Mouse (Mus musculus) heart, embryonic 10.5 days (tissue): ENCODE measurements around the gene Igsf6. TPM values are rescaled to one million over a fixed set of nuclear protein-coding genes. Genes with fewer than 3 reads are reported as not detected.

ENCODE experiments used
- polyA plus RNA-seq: library from polyadenylated mRNA; unstranded; fragments of >200 nt; fragmentation: Nextera tagmentation; extraction: Ambion mirVana; gene quantifications from 2 replicates; pipeline ENCODE4 v1.2.1, GENCODE M21; 2016

The Igsf6 gene
- polyA plus RNA-seq, 1 experiment from 2014 or later = 0.92 TPM

Other genes with a start within 250 kb of the Igsf6 start
- gene Eef2k, start 231.7 kb downstream of the Igsf6 start, polyA plus RNA-seq = 16.3 and 17.3 TPM in 2 replicates
- gene Polr3e, start 156.8 kb downstream of the Igsf6 start, polyA plus RNA-seq = 32.3 and 36.9 TPM in 2 replicates
- gene Cdr2, start 92.3 kb downstream of the Igsf6 start, polyA plus RNA-seq = 10.3 and 14.4 TPM in 2 replicates
- 0.11 TPM in 1 of 2 replicates, not detected in the other for gene Mfsd13b, start 92.1 kb downstream of the Igsf6 start, polyA plus RNA-seq
- 93.7 and 135 TPM in 2 replicates for gene Mettl9, start 40.1 kb downstream of the Igsf6 start, polyA plus RNA-seq
- 0.04 TPM in 1 of 2 replicates, not detected in the other for gene Otoa, start 7.1 kb upstream of the Igsf6 start, polyA plus RNA-seq